Mouse (Mus musculus): ENCODE results near the gene Soga1.

DNA sequence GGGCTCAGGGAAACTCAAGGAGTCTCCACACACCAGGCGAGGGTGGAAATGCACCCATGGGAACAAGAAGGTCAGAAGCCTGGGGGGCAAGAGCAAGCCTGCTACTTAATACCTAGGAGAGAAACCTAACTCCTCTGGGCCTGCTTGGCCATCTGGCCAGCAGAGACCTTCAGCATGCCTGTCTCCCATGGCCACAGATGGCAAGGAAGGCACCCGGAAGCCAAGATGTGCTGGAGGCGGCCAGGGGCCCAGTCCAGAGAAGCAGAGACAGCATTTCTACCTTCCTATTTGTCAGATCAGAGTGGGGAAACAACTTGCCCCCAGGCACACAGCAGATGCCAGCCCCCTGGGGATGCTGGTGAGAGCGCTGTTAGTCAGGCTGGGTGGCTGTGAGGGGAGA, 50.8 kb downstream of the Soga1 start:
- TF ChIP-seq ZNF384 (IDR thresholded peaks at IDR 0.05; ENCODE audit: low read depth, low read length) (no peak), ZC3H11A (IDR thresholded peaks at IDR 0.05; ENCODE audit: borderline replicate concordance, low read depth, low read length) (no peak), HCFC1 (IDR thresholded peaks at IDR 0.05; ENCODE audit: borderline replicate concordance, insufficient read depth, low read length) (no peak)

Measured in ES-E14 (cell line).